Mouse (Mus musculus) CH12.LX (cell line): ENCODE data around the gene Syn3.

Experiments
- CTCF ChIP-seq, 2 experiments: IDR thresholded peaks in 1 of 2; conservative IDR thresholded peaks in 1 of 2; 2 replicates each; pipeline ENCODE4 v1.5.1; 2011 to 2012; ENCODE audit warnings: low read depth in 2 of 2, low read length in 2 of 2, improper control_type of control experiment in 1 of 2, inconsistent platforms in 1 of 2, mild to moderate bottlenecking in 1 of 2, moderate library complexity in 1 of 2
- EP300 ChIP-seq: IDR thresholded peaks from 2 replicates; pipeline ENCODE4 v1.6.1; 2011; ENCODE audit warnings: low read length, improper control_type of control experiment
- GABPA ChIP-seq: IDR thresholded peaks from 2 replicates; pipeline ENCODE4 v1.6.1; 2012; ENCODE audit warnings: low read depth, low read length, improper control_type of control experiment, inconsistent platforms; ENCODE audit not compliant: insufficient replicate concordance
- IRF4 ChIP-seq: IDR thresholded peaks from 2 replicates; pipeline ENCODE4 v1.6.1; 2014; ENCODE audit warnings: low read depth, mild to moderate bottlenecking, inconsistent platforms, low read length, improper control_type of control experiment
- MAFK ChIP-seq: IDR thresholded peaks from 2 replicates; pipeline ENCODE4 v1.6.1; 2011; ENCODE audit warnings: low read length, improper control_type of control experiment; ENCODE audit not compliant: insufficient replicate concordance
- NELFE ChIP-seq: IDR thresholded peaks from 2 replicates; pipeline ENCODE4 v1.6.1; 2011; ENCODE audit warnings: low read depth, low read length, improper control_type of control experiment
- PAX5 ChIP-seq: IDR thresholded peaks from 2 replicates; pipeline ENCODE4 v1.6.1; 2012; ENCODE audit warnings: low read length, inconsistent platforms, mixed read lengths
- POLR2A ChIP-seq: IDR thresholded peaks from 2 replicates; pipeline ENCODE4 v1.6.1; 2011; ENCODE audit warnings: low read depth, mild to moderate bottlenecking, improper control_type of control experiment, low read length
- TCF12 ChIP-seq: IDR thresholded peaks from 2 replicates; pipeline ENCODE4 v1.6.1; 2014; ENCODE audit warnings: low read depth, mild to moderate bottlenecking, inconsistent platforms, low read length, improper control_type of control experiment
- USF1 ChIP-seq: IDR thresholded peaks from 2 replicates; pipeline ENCODE4 v1.6.1; 2014; ENCODE audit warnings: low read depth, mild to moderate bottlenecking, inconsistent platforms, low read length, improper control_type of control experiment
- USF2 ChIP-seq: conservative IDR thresholded peaks from 2 replicates; pipeline ENCODE4 v1.6.1; 2011; ENCODE audit warnings: low read depth, low read length, improper control_type of control experiment
- ZC3H11A ChIP-seq: IDR thresholded peaks from 2 replicates; pipeline ENCODE4 v1.6.1; 2012; ENCODE audit warnings: low read depth, mild to moderate bottlenecking, inconsistent platforms, low read length, improper control_type of control experiment
- ZNF384 ChIP-seq: IDR thresholded peaks from 2 replicates; pipeline ENCODE4 v1.6.1; 2012; ENCODE audit warnings: low read depth, low read length, improper control_type of control experiment, inconsistent platforms

GRCm38 (mm10) chr10:86336506-86336905 is 162.2 kb downstream of the Syn3 start:
- no peak for TF ChIP-seq IRF4
- TF ChIP-seq ZNF384: no peak
- no peak for TF ChIP-seq GABPA
- TF ChIP-seq MAFK: no peak
- TF ChIP-seq USF1: no peak
- no peak for TF ChIP-seq EP300
- no peak for TF ChIP-seq ZC3H11A
- TF ChIP-seq POLR2A: no peak
- TF ChIP-seq TCF12: no peak
- no peak for TF ChIP-seq NELFE
- TF ChIP-seq CTCF (conservative IDR thresholded peaks at IDR 0.05 in 1 of 2, IDR thresholded peaks at IDR 0.05 in 1 of 2; ENCODE audit: low read depth in 2 of 2, low read length in 2 of 2): no peak
- TF ChIP-seq USF2: no peak
- no peak for TF ChIP-seq PAX5
